Mouse (Mus musculus) urinary bladder, postnatal 36 days (tissue): Measurements from ENCODE around the gene Gm3147.
"Not testable (repeated sequence)": the region's sequence is repeated elsewhere in the genome, so short reads cannot be mapped to it uniquely, and the experiment has no call there.

Experiments used
- DNase-seq, 2 experiments: peaks; one replicate each; pipeline ENCODE4 v3.0.0; 2022; ENCODE audit warnings: low spot score in 2 of 2, mixed read lengths in 1 of 2

Gene Gm3147

DNA sequence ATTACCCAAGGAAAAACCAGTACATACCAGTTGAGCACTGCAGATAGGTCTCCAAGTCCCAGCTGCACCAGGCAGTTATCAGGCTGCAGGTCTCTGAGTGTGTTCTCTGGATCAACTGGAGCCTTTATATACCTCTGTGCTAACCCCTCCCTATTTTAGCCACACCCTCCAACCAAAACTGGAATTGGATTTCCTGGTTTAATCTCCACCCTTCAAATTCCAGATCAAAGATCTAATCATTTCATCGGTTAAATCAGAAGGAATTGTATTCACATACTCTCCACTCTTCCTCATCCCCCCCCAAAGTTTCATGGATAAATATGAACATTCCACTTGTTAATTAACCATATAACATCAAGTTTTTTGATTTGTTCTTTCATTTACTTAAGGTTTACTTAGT lies at the start of gene Gm3147:
Gm3147 (minus strand) TSS at position 101 of the 400 bp plus-strand sequence.
- not testable (repeated sequence) for DNase-seq

DNA sequence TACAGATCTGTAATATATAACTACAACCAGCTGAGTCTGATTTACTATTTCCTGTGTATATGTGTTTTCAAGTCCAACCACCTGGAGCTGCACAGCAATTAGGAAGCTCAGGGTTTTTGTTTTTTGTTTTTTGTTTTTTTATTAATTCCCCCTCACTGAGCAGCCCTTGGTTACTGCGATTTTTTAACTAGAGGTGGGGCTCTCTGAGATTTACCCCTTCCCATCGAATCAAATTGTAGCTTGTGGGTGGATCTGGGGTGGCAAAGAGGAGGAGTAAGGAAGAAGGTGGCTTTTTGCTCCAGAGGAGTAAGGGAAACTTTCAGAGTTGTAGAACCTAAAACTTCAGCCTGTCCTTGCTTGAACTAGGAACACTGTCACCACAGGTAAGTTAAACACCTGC lies 31.9 kb upstream of the Gm3147 start, which contains the start of gene Gm6205:
Gm6205 (plus strand) TSS at position 301 of the 400 bp plus-strand sequence.
- DNase-seq, result not testable (repeated sequence)

DNA sequence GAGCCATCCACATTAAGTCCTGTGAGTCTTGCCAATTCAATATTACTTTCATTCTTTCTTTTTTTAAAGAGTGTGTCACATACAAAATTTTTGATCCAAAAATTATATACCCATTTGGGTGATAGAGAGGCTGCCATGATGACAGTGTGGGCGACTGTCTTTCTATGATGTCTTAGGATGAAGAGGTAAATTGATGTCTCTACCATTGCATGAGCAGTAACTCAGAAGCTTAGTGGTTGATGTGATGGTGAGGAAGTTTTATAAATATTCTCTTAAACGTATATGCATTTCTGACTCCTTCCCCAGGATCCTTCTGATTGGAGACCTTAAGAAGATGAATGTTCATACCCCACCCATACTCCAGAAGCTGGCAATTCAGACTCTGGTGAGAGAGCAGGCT lies 7.5 kb upstream of the Gm3147 start, which contains the start of gene Gm6509:
Gm6509 (plus strand) TSS at position 301 of the 400 bp plus-strand sequence.
- DNase-seq, result not testable (repeated sequence)
